Mouse (Mus musculus) small intestine, adult 2 months (tissue): ENCODE measurements around the gene Phactr1. TPM values are rescaled to one million over a fixed set of nuclear protein-coding genes. Genes with fewer than 3 reads are reported as not detected.

ENCODE experiments used
- H3K27ac ChIP-seq: fragments of 200-500 bp; 2 replicates; pipeline ENCODE4 v1.5.1; 2012; ENCODE audit warnings: low read depth, low read length, control low read depth, inconsistent platforms; ENCODE audit not compliant: insufficient read depth
- H3K27me3 ChIP-seq: fragments of 200-500 bp; 2 replicates; pipeline ENCODE4 v1.6.1; 2012; ENCODE audit warnings: mild to moderate bottlenecking, moderate library complexity, low read length, inconsistent platforms; ENCODE audit not compliant: control insufficient read depth, insufficient read depth
- H3K36me3 ChIP-seq: fragments of 200-500 bp; 2 replicates; pipeline ENCODE4 v1.6.1; 2012; ENCODE audit warnings: mild to moderate bottlenecking, low read length, control low read depth, inconsistent platforms; ENCODE audit not compliant: control insufficient read depth, insufficient read depth
- H3K4me1 ChIP-seq: fragments of 200-500 bp; 2 replicates; pipeline ENCODE4 v1.6.1; 2012; ENCODE audit warnings: low read length, inconsistent platforms, mixed read lengths; ENCODE audit not compliant: control insufficient read depth, insufficient read depth, insufficient read length
- H3K4me3 ChIP-seq: fragments of 200-500 bp; 2 replicates; pipeline ENCODE4 v1.5.1; 2012; ENCODE audit warnings: low read depth, mild to moderate bottlenecking, control low read depth, inconsistent platforms, low read length, moderate library complexity
- CTCF ChIP-seq: fragments of 200-500 bp; IDR thresholded peaks from 2 replicates; pipeline ENCODE4 v1.5.1; 2012; ENCODE audit warnings: low read depth, mild to moderate bottlenecking, control low read depth, inconsistent platforms, low read length, moderate library complexity, mixed read lengths; ENCODE audit not compliant: insufficient replicate concordance, insufficient read length; ENCODE audit errors: extremely low read depth
- POLR2A ChIP-seq: fragments of 200-500 bp; IDR thresholded peaks from 2 replicates; pipeline ENCODE4 v1.6.1; 2012; ENCODE audit warnings: low read depth, mild to moderate bottlenecking, control low read depth, inconsistent platforms, low read length, moderate library complexity
- WGBS: fragments of 180-500 bp; shearing (Covaris S2); methylation state at CpG from one replicate; pipeline ENCODE4 v1.1.7; 2018; 5-methylcytosine and 5-hydroxymethylcytosine counted together
- polyA plus RNA-seq: library from polyadenylated mRNA; depleted of rRNA; stranded (reverse); fragments of >200 nt; gene quantifications from 2 replicates; pipeline ENCODE4 v1.2.3, GENCODE M21; 2012

Gene Phactr1
- polyA plus RNA-seq, 1 experiment = 0.43 TPM

DNA sequence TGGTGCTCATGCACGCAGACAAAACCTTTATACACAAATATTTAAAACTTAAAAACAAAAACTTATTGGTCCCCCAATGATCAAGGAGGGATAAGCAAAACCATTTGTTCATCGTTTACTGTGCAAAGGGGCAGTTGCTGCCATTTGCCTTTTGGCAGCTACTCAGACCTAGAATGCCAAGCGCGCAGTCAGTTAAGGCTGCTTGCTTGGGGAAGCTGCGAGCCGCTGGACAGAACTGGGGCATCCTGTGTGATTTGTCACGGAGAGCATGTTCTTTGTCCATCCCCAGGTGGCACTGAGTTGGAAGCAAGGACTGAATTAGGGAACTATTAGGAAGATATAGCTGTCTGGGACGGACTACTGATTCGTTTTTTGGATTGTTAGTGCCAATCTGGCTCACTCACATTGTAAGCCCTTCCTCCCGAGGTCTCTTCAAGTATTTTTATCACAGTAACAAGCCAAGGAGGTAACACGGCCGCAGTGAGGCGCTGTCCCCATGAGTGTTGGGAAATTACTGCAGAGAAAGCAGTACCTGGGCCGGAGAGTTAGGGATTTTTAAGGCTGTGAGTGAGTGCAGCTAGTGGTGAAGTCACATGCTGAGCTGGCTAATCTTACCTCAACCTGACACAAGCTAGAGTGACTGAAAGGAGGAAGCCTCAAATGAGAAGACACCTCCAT lies 491.8 kb downstream of the Phactr1 start:
- WGBS = 41% methylated on average over 14 of the region's 14 CpGs
- H3K27me3 ChIP-seq = no peaks in the 10 kb centered on the region
- H3K4me3 ChIP-seq = peak overlapping the region; percentile 85; the same call in 1 of the 2 replicates
- H3K4me1 ChIP-seq = no peaks in the 10 kb centered on the region; the same call in 1 of the 2 replicates
- TF ChIP-seq CTCF = 0 out of 2 replicates have a peak, but pooled peaks have one; percentile 5
- TF ChIP-seq POLR2A = no peak
- no peaks in the 10 kb centered on the region; the same call in 1 of the 2 replicates for H3K36me3 ChIP-seq
- no peak overlapping the region for H3K27ac ChIP-seq

DNA sequence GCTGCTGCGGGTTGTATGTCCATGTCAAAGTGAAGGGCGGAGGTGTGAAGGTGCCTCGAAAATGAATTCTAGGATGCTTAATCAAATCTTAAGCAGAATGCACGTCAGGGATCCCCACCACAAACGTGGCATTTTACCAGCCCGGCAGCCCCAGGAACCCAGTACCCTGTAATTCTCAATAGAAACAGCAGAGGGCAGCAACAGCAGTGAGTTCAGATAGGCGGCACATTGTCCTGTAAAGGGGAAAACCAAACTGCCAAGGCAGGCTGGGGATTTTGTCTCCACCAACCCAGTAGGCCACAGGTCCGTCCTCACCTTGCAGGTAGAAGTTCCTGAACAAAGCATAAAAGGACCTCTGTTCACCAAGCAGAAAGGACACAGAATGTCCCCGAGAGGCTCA lies 492.8 kb downstream of the Phactr1 start:
- TF ChIP-seq POLR2A (no peak), CTCF (peak; percentile 86; the same call in 1 of the 2 replicates)
- Histone ChIP-seq H3K4me1 (no peaks in the 10 kb centered on the region; the same call in 1 of the 2 replicates), H3K36me3 (no peaks in the 10 kb centered on the region), H3K27me3 (no peaks in the 10 kb centered on the region), H3K27ac (no peak overlapping the region), H3K4me3 (no peak overlapping the region)
- 15% methylated on average over 9 of the region's 9 CpGs for WGBS

DNA sequence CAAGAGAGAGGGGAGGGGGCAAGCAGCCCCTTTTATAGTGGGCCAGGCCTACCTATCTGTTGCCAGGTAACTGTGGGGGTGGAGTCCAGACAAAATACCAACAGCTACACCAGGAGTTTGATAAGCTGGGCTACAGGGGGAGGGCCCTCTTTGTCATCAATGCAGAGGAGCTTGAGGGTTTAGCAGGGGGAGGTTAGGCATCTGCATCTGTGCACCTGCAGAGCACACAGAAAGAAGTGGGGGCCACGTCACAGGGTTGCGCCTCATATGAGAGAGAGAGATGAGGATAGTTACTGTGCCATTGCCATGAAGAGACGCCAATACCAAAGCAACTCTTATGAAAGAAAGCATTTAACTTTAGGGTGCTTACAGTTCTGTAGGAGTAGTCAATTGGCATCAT lies 496.3 kb downstream of the Phactr1 start:
- no peak overlapping the region for H3K27ac ChIP-seq
- TF ChIP-seq CTCF (no peak), POLR2A (no peak)
- H3K4me1 ChIP-seq = peaks cover 2% of the 10 kb centered on the region; the same call in 1 of the 2 replicates
- H3K4me3 ChIP-seq = no peak overlapping the region
- no peaks in the 10 kb centered on the region for H3K27me3 ChIP-seq
- no peaks in the 10 kb centered on the region for H3K36me3 ChIP-seq
- 88% methylated on average over 3 of the region's 3 CpGs for whole genome bisulfite sequencing

DNA sequence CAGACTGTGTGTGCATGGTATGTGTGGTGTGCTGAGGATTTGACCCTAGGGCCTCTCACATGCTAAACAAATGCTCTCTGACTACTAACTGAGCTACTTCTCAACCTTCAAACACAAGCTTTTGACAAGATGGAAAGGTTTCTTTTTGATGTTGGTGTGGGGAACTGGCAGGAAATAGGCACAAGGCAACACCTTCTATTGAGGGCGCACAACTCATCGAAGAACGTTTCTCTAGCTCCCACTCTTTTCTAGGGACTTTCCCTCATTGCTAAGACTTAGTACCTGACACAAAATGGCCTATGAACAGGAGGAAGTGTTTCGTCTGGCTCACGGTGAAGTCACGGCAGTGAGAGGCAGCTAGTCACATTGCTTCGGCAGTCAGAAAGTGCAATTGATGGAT lies 496.9 kb downstream of the Phactr1 start:
- WGBS = 75% methylated on average over 7 of the region's 7 CpGs
- Histone ChIP-seq H3K4me3 (no peak overlapping the region), H3K36me3 (no peaks in the 10 kb centered on the region), H3K4me1 (peaks cover 2% of the 10 kb centered on the region; the same call in 1 of the 2 replicates), H3K27me3 (no peaks in the 10 kb centered on the region), H3K27ac (no peak overlapping the region)
- TF ChIP-seq POLR2A (no peak), CTCF (no peak)

DNA sequence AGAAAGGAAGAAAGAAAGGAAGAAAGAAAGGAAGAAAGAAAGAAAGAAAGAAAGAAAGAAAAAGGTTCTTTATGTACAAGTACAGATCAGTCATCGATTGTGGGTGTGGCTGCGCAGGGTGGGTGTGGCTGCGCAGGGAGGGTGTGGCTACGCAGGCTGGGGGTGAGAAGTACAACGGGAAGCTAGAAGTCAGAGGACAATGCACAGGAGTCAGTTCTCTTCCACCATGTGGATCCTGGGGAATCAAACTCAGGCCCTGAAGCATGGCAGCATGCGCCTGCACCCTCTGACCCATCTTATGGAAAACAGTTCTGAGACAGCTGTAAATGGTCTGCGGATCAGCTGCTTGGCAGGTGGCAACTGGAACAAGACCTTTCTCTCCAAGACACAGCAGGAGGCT lies 500.7 kb downstream of the Phactr1 start:
- 48% methylated on average over 7 of the region's 7 CpGs for WGBS
- Histone ChIP-seq H3K4me3 (no peak overlapping the region), H3K27me3 (no peaks in the 10 kb centered on the region), H3K36me3 (no peaks in the 10 kb centered on the region), H3K27ac (no peak overlapping the region), H3K4me1 (peaks cover 2% of the 10 kb centered on the region; the same call in 1 of the 2 replicates)
- TF ChIP-seq POLR2A (no peak), CTCF (no peak)

DNA sequence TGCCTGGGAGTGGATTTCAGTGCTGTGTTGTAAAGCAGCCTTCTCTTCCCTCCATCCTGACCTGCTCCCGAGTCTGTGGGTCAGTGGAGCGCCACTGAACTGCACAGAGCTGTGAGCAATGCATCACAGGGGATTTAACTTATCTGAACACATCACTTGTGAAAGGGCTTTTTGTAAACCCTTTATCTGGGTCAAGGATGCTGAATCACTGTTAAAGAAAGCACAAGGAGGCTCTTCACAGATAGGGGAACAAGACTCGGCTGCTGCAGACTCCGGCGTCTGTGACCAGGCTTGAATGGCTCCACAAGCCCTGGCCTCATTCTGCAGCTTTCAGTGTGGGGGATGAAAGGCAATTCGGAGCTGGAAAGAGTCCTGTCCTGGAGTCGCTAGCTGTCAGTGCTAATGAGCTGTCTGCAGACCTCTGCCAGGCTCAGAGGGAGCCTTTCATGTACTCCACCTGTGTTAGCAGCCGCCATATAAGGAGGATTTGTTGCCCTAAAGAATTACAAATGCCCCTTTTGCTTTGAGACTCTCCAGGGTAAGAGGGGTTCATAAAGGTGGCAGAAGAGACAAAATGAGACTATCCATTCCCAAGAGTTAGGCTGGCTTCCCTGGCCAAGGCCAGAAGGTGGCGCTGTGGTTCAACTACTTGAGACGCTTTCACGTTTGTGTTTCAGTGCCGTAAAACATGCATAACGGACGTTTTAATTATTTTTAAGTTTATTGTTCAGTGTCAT lies 502.2 kb downstream of the Phactr1 start:
- Histone ChIP-seq H3K27me3 (no peaks in the 10 kb centered on the region), H3K27ac (no peak overlapping the region), H3K36me3 (no peaks in the 10 kb centered on the region), H3K4me3 (no peak overlapping the region), H3K4me1 (peaks cover 2% of the 10 kb centered on the region; the same call in 1 of the 2 replicates)
- WGBS = 20% methylated on average over 14 of the region's 14 CpGs
- no peak for TF ChIP-seq POLR2A
- peak; percentile 82; the same call in 1 of the 2 replicates for TF ChIP-seq CTCF
